Mouse (Mus musculus): Measurements from ENCODE around the gene Tnfaip8l2.

- no peak for TF ChIP-seq FLI1 (IDR thresholded peaks at IDR 0.05; ENCODE audit: low read length)
- TF ChIP-seq GATA1 (IDR thresholded peaks at IDR 0.05; ENCODE audit: borderline replicate concordance, low read length), result no peak; the same call in 2 of the 3 replicates
These were observed 8.5 kb downstream of the Tnfaip8l2 start, which contains the start of the genes Scnm1 and Lysmd1 for GRCm38 (mm10) chr3:95133680-95134101.

All from megakaryocyte, embryonic 14.5 days (primary cell).